7 mouse cellular contexts compared by ENCODE assay signal in genomic region chr4:101507571-101508422, GRCm38 (mm10). TPM values are rescaled to one million over a fixed set of nuclear protein-coding genes. Genes with fewer than 3 reads are reported as not detected.
DNase-seq lines count a peak whose midpoint lies in the region; TF ChIP-seq lines count a peak whose summit lies in the region.

No protein-coding gene starts in this region.

- H3K27ac ChIP-seq in bone marrow macrophage, adult 2 months (ENCODE audit: insufficient read depth, low read depth, low read length) = no peak overlapping the region
- H3K27ac ChIP-seq in heart, adult 2 months = no peak overlapping the region

- no peaks in the 10 kb centered on the region for H3K4me1 ChIP-seq in bone marrow macrophage, adult 2 months (ENCODE audit: control insufficient read depth, insufficient read depth, low read length)
- no peaks in the 10 kb centered on the region; the same call in 1 of the 2 replicates for H3K4me1 ChIP-seq in heart, adult 2 months (ENCODE audit: control insufficient read depth, insufficient read depth, low read length)

- no peaks in the 10 kb centered on the region for H3K36me3 ChIP-seq in heart, adult 2 months (ENCODE audit: control insufficient read depth, insufficient read depth, low read length)

- 11% methylated on average over 24 of the region's 24 CpGs for WGBS in heart, adult 2 months

- H3K27me3 ChIP-seq in heart, adult 2 months (ENCODE audit: control insufficient read depth, insufficient read depth, low read length) = peaks cover 6% of the 10 kb centered on the region

- no peak for TF ChIP-seq POLR2A in bone marrow macrophage, adult 2 months (IDR thresholded peaks at IDR 0.05; ENCODE audit: borderline replicate concordance, low read depth, low read length)
- TF ChIP-seq POLR2A in heart, adult 2 months (IDR thresholded peaks at IDR 0.05; ENCODE audit: insufficient read depth, low read depth, low read length) = no peak

- DNase-seq in embryo, embryonic 10 days (ENCODE audit: low spot score) = peak; percentile 79
- DNase-seq in heart, adult 2 months = peak; percentile 13 to 39
- peak; percentile 81 for DNase-seq in kidney, adult 11 months
- DNase-seq in left cerebral cortex, postnatal 25 days (ENCODE audit: low spot score in 2 of 2) = peak; percentile 82 to 93
- peak; percentile 65 for DNase-seq in mesoderm, embryonic 11.5 days (ENCODE audit: low read depth, low spot score)
- peak; percentile 24 to 60 for DNase-seq in spleen, postnatal 10 days (ENCODE audit: low spot score in 2 of 2)

- no peak for TF ChIP-seq CTCF in bone marrow macrophage, adult 2 months (IDR thresholded peaks at IDR 0.05; ENCODE audit: low read depth, low read length)
- no peak for TF ChIP-seq CTCF in heart, adult 2 months (IDR thresholded peaks at IDR 0.05)

- intact Hi-C loops in heart, adult 2 months (cut with DNase I) = no loop called here
- intact Hi-C loops in left cerebral cortex, postnatal 25 days (cut with DNase I) = loop anchor here (5.0 kb wide), 1 partner anchor 110 kb away; no protein-coding TSS in a partner anchor

- no peak overlapping the region for H3K9ac ChIP-seq in heart, adult 2 months (ENCODE audit: low read depth, low read length)

- no peaks in the 10 kb centered on the region for H3K79me2 ChIP-seq in heart, adult 2 months (replicated peaks; ENCODE audit: control insufficient read depth, insufficient read depth, low read length)

- H3K4me3 ChIP-seq in bone marrow macrophage, adult 2 months (ENCODE audit: insufficient read depth, low read length) = peak overlapping the region; percentile 40
- H3K4me3 ChIP-seq in heart, adult 2 months = peak overlapping the region; percentile 4

- TF ChIP-seq EP300 in heart, adult 2 months (IDR thresholded peaks at IDR 0.05; ENCODE audit: insufficient read depth, low read depth, low read length) = no peak

RNA-seq across cellular contexts. Expression of gene Dnajc6, which starts 11.3 kb away (rescaled TPM):
- polyA plus RNA-seq in bone marrow macrophage, adult 2 months (2012; ENCODE audit: insufficient read depth, insufficient read length, missing spikeins) = not detected in 2 replicates
- under 1 TPM; 0.29 to 0.41 TPM for total RNA-seq in heart, adult 2 months (2021)
- 0.35 and 1.2 TPM in 2 replicates for polyA plus RNA-seq in heart, adult 2 months (2012; rRNA removed)
- total RNA-seq in left cerebral cortex, postnatal 25 days (2021) = 100 to 1,000 TPM; 306 to 342 TPM

Comparison
In these comparisons a context has a peak if more than half of its experiments do, and no peak if none do; other contexts are left out.
1. DNase-seq: peak in every context shown above with its lines; median percentile 88 in left cerebral cortex, postnatal 25 days; 81 in kidney, adult 11 months; 79 in embryo, embryonic 10 days; 65 in mesoderm, embryonic 11.5 days; 42 in spleen, postnatal 10 days; 26 in heart, adult 2 months.
2. RNA of gene Dnajc6, which starts 11.3 kb away (total RNA-seq): 306 to 342 TPM in left cerebral cortex, postnatal 25 days; 0.29 to 0.41 TPM in heart, adult 2 months; every median in the first group is over 100 times any median in the second.